Mouse (Mus musculus) ES-CJ7 (cell line): Measurements from ENCODE around the gene Sds.

Experiments
- DNase-seq: peaks from one replicate; pipeline ENCODE4 v3.0.0; 2011; ENCODE audit warnings: low read depth, low spot score

The Sds gene

GRCm38 (mm10) chr5:120514754-120515153, 38.4 kb downstream of the Sds start:
- DNase-seq: no peak

DNA sequence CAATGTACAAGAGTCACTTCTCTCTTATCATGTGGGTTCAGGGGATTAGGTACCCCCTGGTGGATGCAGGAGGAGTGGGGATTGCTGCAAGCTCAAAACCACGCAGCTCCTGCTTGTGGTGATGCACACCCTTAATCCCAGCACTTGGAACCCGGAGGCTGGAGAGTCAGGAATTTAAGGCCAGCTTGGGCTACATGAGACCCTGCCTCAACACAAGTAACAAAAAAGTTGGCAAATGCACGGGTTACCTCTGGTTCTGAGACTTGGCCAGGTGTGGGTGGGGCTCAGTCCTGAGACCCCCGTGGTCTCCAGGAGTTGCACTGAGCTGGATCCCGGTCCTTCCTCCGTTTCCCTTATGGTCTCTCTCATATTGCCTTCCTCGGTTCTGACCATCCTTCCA, 39.1 kb downstream of the Sds start:
- DNase-seq: no peak

DNA sequence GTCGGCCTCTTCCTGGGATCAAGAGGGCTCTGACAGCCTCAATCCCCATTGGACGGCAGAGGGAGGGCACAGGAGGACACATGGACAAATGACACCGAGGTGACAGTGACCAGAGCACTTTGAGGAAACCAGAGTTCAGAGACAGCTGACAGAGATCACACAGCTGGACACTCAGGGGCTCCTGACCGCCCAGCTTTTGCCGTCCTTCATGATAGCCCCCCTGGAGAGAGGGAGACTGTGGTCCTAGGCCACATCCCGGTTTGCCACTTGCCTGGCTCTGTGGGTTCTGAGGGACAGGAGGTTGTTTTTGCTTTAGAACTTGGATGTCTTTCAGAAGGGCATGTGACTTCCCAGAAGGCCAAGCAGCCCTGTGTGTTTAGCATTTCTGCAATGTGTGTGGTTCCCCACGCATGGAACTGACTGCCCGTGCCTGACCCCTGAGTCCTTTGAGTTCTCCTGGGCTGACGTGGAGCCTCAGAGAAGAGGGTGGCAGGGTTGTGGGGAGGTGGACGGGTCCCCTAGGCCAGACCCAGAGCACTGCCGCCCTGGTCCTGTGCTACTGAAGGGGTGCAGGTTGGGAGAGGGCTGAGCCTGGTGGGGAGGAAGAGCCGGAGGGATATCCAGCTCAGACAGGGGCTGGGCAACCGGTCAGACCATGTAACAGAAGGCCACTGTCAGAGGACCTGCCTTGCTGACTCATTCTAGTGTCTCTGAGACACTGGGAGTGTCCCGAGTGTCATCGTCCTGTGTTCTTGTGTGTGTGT, 40.1 kb downstream of the Sds start:
- DNase-seq: no peak

DNA sequence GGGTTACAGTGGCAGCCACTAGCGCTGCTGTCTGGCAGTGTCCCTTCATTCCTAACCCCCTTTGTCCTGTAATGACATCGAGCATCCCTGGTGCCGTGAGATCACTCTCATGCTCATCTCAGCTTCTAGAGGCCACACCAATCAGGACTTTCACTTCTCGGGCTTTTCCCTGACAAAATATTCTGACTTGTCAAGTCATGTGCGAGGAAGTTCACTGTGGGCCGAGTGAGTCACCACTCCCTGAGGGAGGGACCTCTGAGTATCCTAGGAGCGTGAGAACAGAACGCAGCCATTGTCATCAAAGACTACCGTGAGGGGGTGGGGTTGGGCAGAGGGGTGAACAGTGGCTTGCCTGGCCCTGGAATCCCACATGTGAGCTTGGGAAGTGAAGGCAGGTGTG, 41.2 kb downstream of the Sds start:
- peak; percentile 70 for DNase-seq

DNA sequence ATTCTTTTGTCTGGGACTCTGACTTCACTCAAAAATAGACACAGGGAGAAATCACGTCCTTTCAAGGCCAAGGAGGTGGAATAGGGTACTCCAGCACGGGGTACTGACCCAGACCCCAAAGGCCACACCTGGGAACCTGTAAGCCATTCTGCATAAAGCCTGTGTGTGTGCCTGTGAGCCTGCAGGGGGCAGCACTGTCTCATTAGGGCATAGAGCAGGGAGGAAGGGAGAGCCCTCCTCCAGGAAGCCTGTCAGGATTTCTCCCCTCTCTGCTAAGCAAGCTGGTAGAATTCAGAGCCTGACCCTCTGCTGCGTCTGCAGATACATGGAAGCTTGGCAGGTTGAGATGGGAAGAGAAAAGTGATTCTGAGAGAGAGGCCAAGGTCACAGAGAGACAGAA, 46.3 kb downstream of the Sds start:
- peak; percentile 79 for DNase-seq

GRCm38 (mm10) chr5:120524736-120525135, 48.4 kb downstream of the Sds start:
- no peak for DNase-seq

GRCm38 (mm10) chr5:120525737-120526136, 49.4 kb downstream of the Sds start:
- DNase-seq: peak; percentile 57

DNA sequence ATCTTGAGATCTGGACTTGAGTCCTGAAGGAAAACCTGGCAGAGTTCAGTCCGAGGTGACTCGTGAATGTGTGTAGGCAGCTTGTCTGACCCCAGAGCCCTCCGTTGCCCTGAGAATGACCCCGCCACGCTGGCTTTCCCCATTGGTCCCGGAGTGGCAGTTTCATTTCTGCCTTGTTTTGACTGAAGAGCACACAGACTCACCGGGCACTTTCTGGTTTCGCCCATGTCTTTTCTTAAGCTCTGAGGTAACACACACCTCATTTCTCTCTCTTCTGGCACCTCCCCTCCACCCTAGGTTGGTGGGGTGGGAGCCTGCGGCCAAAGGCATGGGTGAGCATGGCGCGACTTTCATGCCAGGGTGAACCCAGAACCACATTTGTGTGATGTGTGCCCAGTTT, 50.0 kb downstream of the Sds start:
- DNase-seq: no peak

GRCm38 (mm10) chr5:120527296-120527964, 51.1 kb downstream of the Sds start:
- no peak for DNase-seq

DNA sequence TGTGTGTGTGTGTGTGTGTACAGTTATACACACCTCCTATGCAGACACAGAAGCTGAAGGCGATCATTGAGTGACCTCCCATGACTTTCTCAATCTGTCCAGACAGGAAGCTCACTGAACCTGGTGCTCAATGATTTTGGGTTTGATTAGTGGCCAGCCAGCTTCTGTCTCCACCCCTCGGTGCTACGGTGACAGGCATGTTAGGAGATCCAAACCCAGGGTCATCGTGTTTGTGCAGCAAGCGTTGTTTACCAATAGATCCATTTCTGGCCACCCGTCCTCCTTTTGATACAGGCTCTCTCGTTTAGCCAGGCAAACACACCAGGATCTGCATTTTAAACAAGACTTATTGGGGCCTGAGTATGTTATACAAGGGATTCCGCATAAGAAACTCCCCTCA, 55.3 kb downstream of the Sds start:
- no peak for DNase-seq
